Mouse (Mus musculus) hindbrain, embryonic 15.5 days (tissue): ENCODE results near the gene Dcst1. TPM values are rescaled to one million over a fixed set of nuclear protein-coding genes. Genes with fewer than 3 reads are reported as not detected.

Source experiments
- ATAC-seq: fragments of 200-750 bp; cut with Nextera tagmentation; 2 replicates; pipeline ENCODE4 v1.8.0; 2017; ENCODE audit warnings: low read depth, moderate number of reproducible peaks, moderate TSS enrichment; ENCODE audit not compliant: low FRiP score
- H3K27ac ChIP-seq: fragments of 300-500 bp; sonication (generic); replicated peaks from 2 replicates; pipeline ENCODE4 v1.5.1; 2015; ENCODE audit warnings: mild to moderate bottlenecking, inconsistent platforms
- H3K27me3 ChIP-seq: fragments of 300-500 bp; sonication (generic); 2 replicates; pipeline ENCODE4 v1.6.1; 2015; ENCODE audit warnings: control low read depth, inconsistent platforms
- H3K36me3 ChIP-seq: fragments of 300-500 bp; sonication (generic); 2 replicates; pipeline ENCODE4 v1.6.1; 2015; ENCODE audit warnings: control low read depth, inconsistent platforms
- H3K4me1 ChIP-seq: fragments of 300-500 bp; sonication (generic); replicated peaks from 2 replicates; pipeline ENCODE4 v1.6.1; 2015; ENCODE audit warnings: control low read depth, inconsistent platforms
- H3K4me2 ChIP-seq: fragments of 300-500 bp; sonication (generic); 2 replicates; pipeline ENCODE4 v1.6.1; 2015; ENCODE audit warnings: moderate library complexity, mild to moderate bottlenecking, inconsistent platforms
- H3K4me3 ChIP-seq: fragments of 300-500 bp; sonication (generic); 2 replicates; pipeline ENCODE4 v1.5.1; 2015; ENCODE audit warnings: mild to moderate bottlenecking, inconsistent platforms
- H3K9ac ChIP-seq: fragments of 300-500 bp; sonication (generic); 2 replicates; pipeline ENCODE4 v1.6.1; 2015; ENCODE audit warnings: inconsistent platforms
- H3K9me3 ChIP-seq: fragments of 300-500 bp; sonication (generic); 2 replicates; pipeline ENCODE4 v1.6.1; 2016; ENCODE audit warnings: control low read depth, inconsistent platforms
- WGBS: fragments of 180-500 bp; shearing (Covaris S2); methylation state at CpG from one replicate; pipeline ENCODE4 v1.1.7; 2015; 5-methylcytosine and 5-hydroxymethylcytosine counted together
- polyA plus RNA-seq: library from polyadenylated mRNA; unstranded; fragments of >200 nt; fragmentation: Nextera tagmentation; extraction: Ambion mirVana; gene quantifications from 2 replicates; pipeline ENCODE4 v1.2.1, GENCODE M21; 2015

The Dcst1 gene
- polyA plus RNA-seq, 1 experiment from 2014 or later = 0.89 TPM

DNA sequence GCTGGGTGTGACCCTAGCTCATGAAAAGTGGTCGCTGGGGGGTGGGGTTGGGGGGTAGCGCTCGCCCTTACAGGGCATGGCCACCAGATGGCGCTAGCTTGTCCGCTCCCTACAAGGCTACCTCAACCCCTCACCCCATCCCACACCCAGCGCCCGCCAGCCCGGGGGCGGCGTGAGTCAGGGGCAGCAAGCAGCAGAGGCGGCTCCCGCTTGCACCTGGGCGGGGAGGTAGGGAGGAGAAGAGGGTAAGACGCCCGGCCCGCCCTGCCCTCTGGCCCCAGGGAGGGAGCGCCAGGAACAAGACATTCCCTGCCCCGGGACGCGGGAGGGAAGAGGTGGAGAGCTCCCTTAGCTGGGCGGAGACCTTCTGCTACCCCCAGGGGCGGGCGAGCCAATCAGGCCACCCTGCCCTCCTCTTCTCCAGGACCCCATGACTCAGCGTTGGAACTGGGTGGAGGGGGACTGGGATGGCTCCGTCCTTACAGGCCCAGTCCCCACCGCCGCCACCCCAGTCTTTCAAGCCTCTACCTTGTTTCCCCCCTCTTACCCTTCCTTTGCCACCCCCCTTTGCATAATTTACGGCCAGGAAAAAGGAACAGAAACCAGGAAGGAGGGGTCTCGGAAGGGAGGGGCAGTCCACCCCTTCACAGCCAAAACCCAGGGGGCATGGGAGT lies 13.5 kb upstream of the Dcst1 start:
- ATAC-seq = peak; percentile 89
- no peaks in the 10 kb centered on the region for H3K27me3 ChIP-seq
- H3K4me3 ChIP-seq = peak overlapping the region; percentile 48
- peaks cover 15% of the 10 kb centered on the region for H3K4me1 ChIP-seq
- under 1% methylated on average over 24 of the region's 29 CpGs for WGBS
- no peak overlapping the region; the same call in 1 of the 2 replicates for H3K27ac ChIP-seq
- no peaks in the 10 kb centered on the region for H3K36me3 ChIP-seq
- H3K9me3 ChIP-seq = no peaks in the 10 kb centered on the region
- H3K4me2 ChIP-seq = peak overlapping the region; percentile 86
- peak overlapping the region; percentile 57 for H3K9ac ChIP-seq

DNA sequence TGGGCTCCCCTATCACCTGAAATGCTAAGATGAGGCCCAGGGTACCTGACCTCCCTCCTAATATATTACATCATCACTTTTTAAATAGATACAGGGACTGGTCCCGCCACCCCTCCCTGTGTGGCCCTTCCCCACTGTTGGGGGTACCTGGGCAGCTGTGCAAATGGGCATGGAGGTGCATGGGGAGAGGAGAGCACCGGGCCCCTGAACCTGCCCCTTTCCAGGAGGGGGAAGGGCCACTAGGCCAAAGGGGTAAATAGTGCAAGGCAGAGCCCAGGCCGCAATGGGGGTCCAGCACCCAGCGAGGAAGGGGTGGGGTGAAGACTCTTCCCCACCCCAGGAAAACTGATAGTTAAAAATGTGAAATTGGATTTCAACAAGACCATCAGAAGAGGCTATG lies 12.8 kb upstream of the Dcst1 start:
- H3K4me2 ChIP-seq = peak overlapping the region; percentile 86
- no peaks in the 10 kb centered on the region for H3K9me3 ChIP-seq
- no peaks in the 10 kb centered on the region for H3K27me3 ChIP-seq
- ATAC-seq = peak; percentile 9; the same call in 1 of the 2 replicates
- 69% methylated on average over 4 of the region's 4 CpGs for WGBS
- H3K27ac ChIP-seq = no peak overlapping the region
- no peaks in the 10 kb centered on the region for H3K36me3 ChIP-seq
- H3K9ac ChIP-seq = no peak overlapping the region
- no peak overlapping the region for H3K4me3 ChIP-seq
- H3K4me1 ChIP-seq = peaks cover 15% of the 10 kb centered on the region

DNA sequence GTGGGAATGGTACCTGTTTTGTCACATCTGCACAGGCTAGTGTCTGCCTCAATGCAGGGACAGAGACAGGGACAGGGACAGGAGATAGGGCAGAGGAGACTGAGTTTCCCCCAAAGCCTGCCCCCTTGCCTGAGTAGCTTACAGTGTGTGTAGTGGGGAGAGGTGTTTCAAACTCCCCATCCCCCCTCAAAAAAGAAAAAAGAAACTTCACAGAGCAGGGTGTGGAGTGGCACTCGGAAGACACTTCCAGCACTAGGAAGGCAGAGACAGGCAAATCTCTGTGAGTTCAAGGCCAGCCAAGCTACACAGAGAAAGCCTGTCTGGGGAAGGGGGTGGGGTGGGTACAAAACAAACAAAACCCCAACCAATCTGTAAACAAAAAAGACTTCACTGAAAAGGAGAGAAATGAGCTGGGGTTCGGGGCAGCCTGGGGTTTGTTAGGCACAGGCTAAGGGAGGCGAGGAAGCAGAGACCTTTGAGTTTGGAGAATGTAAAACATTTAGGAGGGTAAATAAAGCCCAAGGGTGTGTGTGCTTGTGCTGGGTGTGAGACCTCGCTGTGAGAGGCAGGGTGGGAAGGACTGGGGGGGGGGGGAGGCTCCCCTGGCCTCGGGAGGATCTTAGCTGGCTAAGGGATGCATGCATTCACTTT lies 8.7 kb upstream of the Dcst1 start:
- no peaks in the 10 kb centered on the region for H3K9me3 ChIP-seq
- no peak overlapping the region for H3K4me2 ChIP-seq
- no peak overlapping the region for H3K4me3 ChIP-seq
- no peaks in the 10 kb centered on the region for H3K36me3 ChIP-seq
- H3K27ac ChIP-seq = no peak overlapping the region
- no peak for ATAC-seq
- H3K4me1 ChIP-seq = peaks cover 11% of the 10 kb centered on the region
- 47% methylated on average over 5 of the region's 5 CpGs for WGBS
- no peak overlapping the region for H3K9ac ChIP-seq
- no peaks in the 10 kb centered on the region for H3K27me3 ChIP-seq

DNA sequence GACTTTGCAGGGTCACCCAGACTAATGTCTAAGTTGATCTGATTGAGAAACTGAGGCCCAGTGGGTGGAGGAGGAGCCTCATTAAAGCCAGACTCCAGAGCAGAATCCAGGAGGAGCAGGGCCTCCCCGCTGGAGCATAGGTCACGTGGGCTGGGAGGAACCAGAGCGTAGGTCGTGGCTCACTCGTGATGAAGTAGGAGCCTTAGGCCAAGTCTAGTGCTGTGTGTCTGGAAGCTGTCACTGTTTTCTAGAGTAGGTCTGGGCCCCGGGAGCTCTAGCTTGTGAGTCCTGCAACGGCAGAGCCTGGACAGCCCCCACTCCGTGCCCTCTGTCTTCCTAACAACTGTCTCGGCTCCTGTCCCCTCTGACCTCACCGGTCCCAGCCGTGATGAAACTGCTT lies 2.3 kb upstream of the Dcst1 start:
- Histone ChIP-seq H3K27ac (no peak overlapping the region), H3K4me1 (no peaks in the 10 kb centered on the region), H3K36me3 (no peaks in the 10 kb centered on the region), H3K27me3 (no peaks in the 10 kb centered on the region), H3K4me2 (no peak overlapping the region), H3K9ac (no peak overlapping the region), H3K9me3 (no peaks in the 10 kb centered on the region), H3K4me3 (no peak overlapping the region)
- ATAC-seq = no peak
- WGBS = 73% methylated on average over 11 of the region's 11 CpGs

DNA sequence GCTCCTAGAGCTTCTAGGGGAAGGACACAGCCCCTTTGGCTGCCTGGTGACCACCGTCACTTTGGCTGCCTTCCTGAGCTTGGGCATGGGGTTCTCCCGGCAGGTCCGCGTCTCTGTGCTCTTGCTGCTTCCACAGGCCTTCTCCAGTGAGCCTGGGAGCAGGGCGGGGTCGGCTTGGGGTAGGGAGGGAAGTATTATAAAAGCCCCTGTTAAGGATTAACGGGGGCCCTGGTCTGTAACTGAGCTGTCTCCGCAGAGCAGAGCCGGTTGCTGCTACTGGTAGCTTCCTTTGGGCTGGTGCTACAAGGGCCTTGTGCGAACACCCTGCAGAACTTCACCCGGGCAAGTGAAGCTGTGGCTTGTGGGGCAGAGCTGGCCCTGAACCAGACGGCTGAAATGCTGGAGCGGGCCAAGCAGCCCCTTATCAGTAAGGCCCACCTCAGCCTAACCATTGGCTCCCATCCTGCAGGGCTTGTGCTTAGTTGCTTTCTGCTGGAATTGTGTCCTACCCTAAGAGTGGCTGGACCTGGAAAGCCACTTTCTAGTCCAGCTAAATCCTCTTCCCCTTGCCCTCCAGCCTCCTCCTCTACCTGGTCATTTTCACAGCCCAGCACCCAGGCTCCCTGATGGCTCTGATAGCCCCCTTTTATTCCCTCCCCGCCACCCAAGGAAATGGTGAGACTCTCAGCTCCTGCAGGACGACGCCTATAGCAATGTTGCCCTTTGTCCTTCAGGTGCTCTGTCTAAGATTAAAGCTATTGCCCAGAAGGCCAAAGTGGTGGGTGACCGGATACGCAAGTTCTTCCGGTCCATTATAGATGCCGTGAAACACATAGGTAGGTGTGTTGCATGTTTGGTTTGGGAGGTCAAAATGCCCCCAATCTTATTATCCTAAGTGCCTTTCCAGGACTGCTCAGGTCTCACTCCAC lies 697 bp upstream of the Dcst1 start:
- Histone ChIP-seq H3K9ac (no peak overlapping the region), H3K9me3 (no peaks in the 10 kb centered on the region), H3K27ac (no peak overlapping the region), H3K4me2 (no peak overlapping the region), H3K4me3 (no peak overlapping the region), H3K27me3 (no peaks in the 10 kb centered on the region), H3K36me3 (no peaks in the 10 kb centered on the region), H3K4me1 (no peaks in the 10 kb centered on the region)
- WGBS = 74% methylated on average over 20 of the region's 20 CpGs
- no peak for ATAC-seq

DNA sequence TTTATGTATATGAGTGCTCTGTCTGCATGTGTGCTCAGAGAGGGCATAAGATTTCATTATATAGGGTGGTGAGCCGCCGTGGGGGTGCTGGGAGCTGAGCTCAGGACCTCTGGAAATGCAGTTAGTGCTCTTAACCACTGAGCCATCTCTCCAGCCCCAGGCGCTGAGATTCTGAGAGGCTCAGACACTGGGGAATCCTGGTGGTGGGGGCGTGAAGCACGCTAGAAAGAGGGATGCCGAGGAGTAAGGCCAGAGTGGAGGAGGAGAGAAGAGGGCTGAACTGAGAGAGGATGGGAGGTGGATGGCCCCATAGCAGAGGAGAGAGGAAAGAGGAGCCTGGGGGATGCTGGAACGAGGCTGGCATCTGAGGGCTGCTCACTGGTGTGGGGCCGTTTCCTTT lies 422 bp downstream of the Dcst1 start:
- H3K9me3 ChIP-seq = no peaks in the 10 kb centered on the region
- no peak overlapping the region for H3K4me2 ChIP-seq
- H3K9ac ChIP-seq = no peak overlapping the region
- no peaks in the 10 kb centered on the region for H3K27me3 ChIP-seq
- no peak overlapping the region for H3K4me3 ChIP-seq
- H3K27ac ChIP-seq = no peak overlapping the region
- ATAC-seq = no peak
- 57% methylated on average over 8 of the region's 8 CpGs for WGBS
- no peaks in the 10 kb centered on the region for H3K4me1 ChIP-seq
- H3K36me3 ChIP-seq = no peaks in the 10 kb centered on the region

DNA sequence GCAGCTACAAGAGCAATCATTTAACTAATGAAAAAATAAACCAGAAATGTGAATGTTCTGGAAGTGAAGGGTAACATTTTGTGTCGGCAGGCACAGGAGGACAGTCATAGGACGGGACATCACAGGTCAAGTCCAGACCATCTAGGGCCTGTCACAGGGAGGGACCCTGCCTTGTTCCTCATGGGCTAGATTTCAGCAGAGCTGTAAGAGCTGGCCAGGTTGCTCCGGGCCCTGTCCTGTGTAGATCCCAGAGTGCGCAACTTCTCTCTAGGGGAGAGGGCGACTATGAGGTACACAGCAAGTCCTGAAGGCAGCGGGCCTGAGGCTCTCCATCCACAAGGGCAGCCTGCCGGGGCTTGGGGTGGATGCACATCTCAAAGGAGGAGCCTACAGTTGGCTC lies 3.4 kb downstream of the Dcst1 start, which contains the start of gene Dcst2:
Dcst2 (plus strand) TSS at position 301 of the 400 bp plus-strand sequence.
- Histone ChIP-seq H3K9ac (no peak within 1 kb of the TSS), H3K27me3 (no peaks in the 10 kb centered on the region), H3K36me3 (no peaks in the 10 kb centered on the region), H3K4me2 (no peak within 1 kb of the TSS), H3K9me3 (no peaks in the 10 kb centered on the region), H3K27ac (no peak within 1 kb of the TSS), H3K4me1 (no peaks in the 10 kb centered on the region), H3K4me3 (no peak within 1 kb of the TSS)
- 91% methylated on average over 7 of the region's 7 CpGs for WGBS
- ATAC-seq = no peak

DNA sequence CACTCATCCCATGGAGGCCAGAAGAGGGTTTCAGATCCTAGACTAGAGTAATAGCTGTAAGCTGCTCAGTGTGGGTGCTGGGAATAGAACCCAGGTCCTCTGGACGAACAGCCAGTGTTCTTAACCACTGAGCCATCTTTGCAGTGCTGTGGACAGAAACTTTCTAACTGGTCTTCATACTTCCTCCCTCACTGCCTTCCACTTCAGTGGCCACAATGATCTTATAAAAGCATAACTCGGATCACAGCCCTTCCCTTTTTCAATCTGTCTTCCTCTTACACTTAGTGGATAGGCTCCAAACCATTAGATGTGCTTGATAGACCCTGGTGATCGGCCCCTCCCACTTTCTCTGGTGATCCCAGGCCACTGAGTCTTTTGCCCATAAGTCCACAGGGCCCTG lies 4.8 kb downstream of the Dcst1 start:
- ATAC-seq = no peak
- Histone ChIP-seq H3K9me3 (no peaks in the 10 kb centered on the region), H3K27ac (no peak overlapping the region), H3K4me1 (no peaks in the 10 kb centered on the region), H3K4me3 (no peak overlapping the region), H3K9ac (no peak overlapping the region), H3K27me3 (no peaks in the 10 kb centered on the region), H3K4me2 (no peak overlapping the region), H3K36me3 (no peaks in the 10 kb centered on the region)
- WGBS = 84% methylated on average over 3 of the region's 3 CpGs

DNA sequence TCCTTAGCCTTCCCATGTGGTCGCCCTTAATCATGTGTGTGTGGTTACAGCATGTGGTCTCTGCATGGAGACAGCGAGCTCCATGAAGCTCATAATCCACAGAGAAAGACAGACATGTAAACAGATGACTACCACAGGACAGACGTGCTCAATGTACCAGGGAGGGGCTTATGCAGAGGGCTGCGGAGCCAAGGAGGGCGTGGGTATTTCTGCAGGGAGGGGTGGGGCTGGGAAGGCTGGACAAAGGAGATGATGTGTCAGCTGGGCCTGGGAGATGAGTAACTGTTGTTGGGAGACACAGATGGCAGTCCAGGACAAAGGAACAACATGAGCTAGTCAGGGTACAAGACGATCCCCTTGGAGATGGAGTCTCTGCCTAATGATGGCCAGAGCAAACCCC lies 5.4 kb downstream of the Dcst1 start:
- no peak overlapping the region for H3K4me3 ChIP-seq
- no peak overlapping the region for H3K27ac ChIP-seq
- no peaks in the 10 kb centered on the region for H3K4me1 ChIP-seq
- no peak for ATAC-seq
- H3K27me3 ChIP-seq = no peaks in the 10 kb centered on the region
- no peak overlapping the region for H3K9ac ChIP-seq
- no peaks in the 10 kb centered on the region for H3K9me3 ChIP-seq
- no peaks in the 10 kb centered on the region for H3K36me3 ChIP-seq
- H3K4me2 ChIP-seq = no peak overlapping the region
- WGBS = 60% methylated on average over 6 of the region's 6 CpGs

DNA sequence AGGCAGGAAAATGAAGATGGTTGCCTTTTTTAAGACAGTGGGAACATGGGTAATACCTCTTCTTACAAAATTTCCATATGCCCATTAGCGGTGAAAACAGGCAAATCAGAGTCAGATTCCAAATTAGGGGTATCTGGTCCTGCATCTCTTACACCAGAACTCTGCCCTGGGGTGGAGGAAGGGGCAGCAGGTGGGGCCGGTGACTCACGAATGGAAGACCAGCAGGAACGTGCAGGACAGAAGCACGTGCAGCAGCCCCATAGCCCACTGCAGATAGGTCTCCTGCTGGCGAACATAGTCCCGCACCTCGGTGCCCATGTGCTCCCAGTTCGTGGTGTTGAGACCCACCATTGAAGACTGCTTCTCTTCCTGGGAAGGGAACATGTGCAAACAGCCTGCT lies 9.0 kb downstream of the Dcst1 start:
- no peaks in the 10 kb centered on the region for H3K4me1 ChIP-seq
- ATAC-seq = no peak

DNA sequence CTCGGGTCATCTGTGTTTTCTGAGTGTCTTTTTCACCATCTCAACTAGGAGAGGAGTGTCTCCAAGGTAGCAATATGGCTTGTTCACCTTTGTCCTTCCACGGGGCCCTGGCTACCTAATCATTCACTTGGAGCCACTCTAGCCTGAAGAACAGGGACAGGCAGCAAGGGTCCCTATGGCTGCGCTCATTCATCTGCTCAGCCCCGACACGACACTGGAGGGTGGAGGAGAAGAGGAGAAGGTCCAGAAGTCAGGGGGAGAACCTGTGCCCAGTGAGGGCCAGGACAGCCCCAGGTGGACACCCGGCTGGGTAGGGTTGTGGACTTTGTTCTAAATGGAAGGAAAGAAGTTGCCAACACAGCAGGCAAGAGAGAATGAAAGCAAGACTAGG lies 9.5 kb downstream of the Dcst1 start:
- Histone ChIP-seq H3K9ac (no peak overlapping the region), H3K4me1 (peaks cover 4% of the 10 kb centered on the region), H3K27me3 (no peaks in the 10 kb centered on the region; the same call in 1 of the 2 replicates), H3K4me2 (no peak overlapping the region), H3K4me3 (no peak overlapping the region), H3K36me3 (no peaks in the 10 kb centered on the region), H3K27ac (no peak overlapping the region), H3K9me3 (no peaks in the 10 kb centered on the region)
- 77% methylated on average over 6 of the region's 6 CpGs for WGBS
- ATAC-seq = no peak

More for the DNA sequence above, 9.0 kb downstream of the Dcst1 start:
- Histone ChIP-seq H3K9ac (no peak overlapping the region), H3K4me2 (no peak overlapping the region), H3K27ac (no peak overlapping the region), H3K36me3 (no peaks in the 10 kb centered on the region), H3K27me3 (no peaks in the 10 kb centered on the region; the same call in 1 of the 2 replicates), H3K4me3 (no peak overlapping the region), H3K9me3 (no peaks in the 10 kb centered on the region)
- WGBS = 65% methylated on average over 9 of the region's 9 CpGs
